12 mouse cellular contexts compared by ENCODE assay signal in the genomic region with DNA sequence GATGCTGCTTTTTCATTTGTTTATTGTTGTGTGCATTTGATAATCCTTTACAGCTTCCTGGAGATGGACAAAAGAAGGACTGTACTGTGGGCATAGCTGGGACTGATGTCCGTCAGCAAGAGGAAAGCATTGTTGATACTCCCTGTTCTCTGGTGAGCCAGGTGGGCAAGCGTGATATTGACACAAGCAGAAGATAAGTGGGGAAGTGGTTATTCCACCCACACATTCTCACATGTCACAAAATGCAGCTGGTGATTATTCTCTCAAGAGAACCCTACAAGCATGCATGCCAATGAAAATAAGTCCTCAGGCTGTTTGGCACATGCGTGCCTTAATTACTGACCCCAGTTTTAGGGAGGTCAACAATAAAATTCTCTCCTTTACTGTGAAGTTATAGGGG.
DNase-seq lines count a peak whose midpoint lies in the region; ATAC-seq lines count a peak whose summit lies in the region.
"Had no signal": no experiment of that assay in that cellular context is flagged by ENCODE, and none has a peak within 500 bp of the region (broad histone marks: within the 10 kb centered on the region; RNA-seq: fewer than 3 reads in every experiment).

No protein-coding gene starts in this region.

- no peak overlapping the region for H3K9ac ChIP-seq in heart, embryonic 12.5 days
- H3K9ac ChIP-seq in forebrain, embryonic 16.5 days (replicated peaks; ENCODE audit: low read depth, low read length), result no peak overlapping the region
- H3K9ac ChIP-seq: hindbrain, embryonic 15.5 days; midbrain, embryonic 13.5 days; stomach, embryonic 15.5 days had no signal

- intact Hi-C loops in left cerebral cortex, postnatal 25 days (cut with DNase I), result no loop called here

- WGBS in heart, embryonic 12.5 days, result 39% methylated on average over 3 of the region's 3 CpGs
- 44% methylated on average over 3 of the region's 3 CpGs for WGBS in forebrain, embryonic 16.5 days

- no peaks in the 10 kb centered on the region for H3K4me1 ChIP-seq in heart, embryonic 12.5 days (replicated peaks)
- no peaks in the 10 kb centered on the region for H3K4me1 ChIP-seq in forebrain, embryonic 16.5 days (replicated peaks; ENCODE audit: control insufficient read depth, insufficient read depth, low read length)
- H3K4me1 ChIP-seq: heart, embryonic 10.5 days; hindbrain, embryonic 15.5 days; stomach, embryonic 15.5 days had no signal

- H3K4me2 ChIP-seq in heart, embryonic 12.5 days, result no peak overlapping the region
- H3K4me2 ChIP-seq in forebrain, embryonic 16.5 days (ENCODE audit: low read length), result no peak overlapping the region
- H3K4me2 ChIP-seq: hindbrain, embryonic 15.5 days; midbrain, embryonic 13.5 days; stomach, embryonic 15.5 days had no signal

- no peaks in the 10 kb centered on the region for H3K27me3 ChIP-seq in heart, embryonic 12.5 days (replicated peaks)
- H3K27me3 ChIP-seq in forebrain, embryonic 16.5 days (replicated peaks; ENCODE audit: control insufficient read depth, insufficient read depth, low read length), result no peaks in the 10 kb centered on the region
- H3K27me3 ChIP-seq: hindbrain, embryonic 15.5 days; midbrain, embryonic 13.5 days; stomach, embryonic 15.5 days had no signal

- no peaks in the 10 kb centered on the region for H3K36me3 ChIP-seq in heart, embryonic 12.5 days
- H3K36me3 ChIP-seq in forebrain, embryonic 16.5 days (ENCODE audit: control insufficient read depth, insufficient read depth), result no peaks in the 10 kb centered on the region
- H3K36me3 ChIP-seq: heart, embryonic 10.5 days; hindbrain, embryonic 15.5 days; midbrain, embryonic 13.5 days; stomach, embryonic 15.5 days had no signal

- no peak for ATAC-seq in heart, embryonic 12.5 days (ENCODE audit: insufficient number of reproducible peaks, low FRiP score)
- peak; percentile 55 for ATAC-seq in forebrain, embryonic 16.5 days
- peak; percentile 35; the same call in 1 of the 2 replicates for ATAC-seq in megakaryocyte, adult 5-6 weeks (ENCODE audit: poor library complexity, severe bottlenecking)
- ATAC-seq: midbrain, embryonic 13.5 days had no signal

- no peak overlapping the region for H3K4me3 ChIP-seq in heart, embryonic 12.5 days
- H3K4me3 ChIP-seq in forebrain, embryonic 16.5 days (replicated peaks; ENCODE audit: low read length), result no peak overlapping the region
- H3K4me3 ChIP-seq: heart, embryonic 10.5 days; hindbrain, embryonic 15.5 days; midbrain, embryonic 13.5 days; stomach, embryonic 15.5 days had no signal

- DNase-seq in heart, adult 11 months, result peak; percentile 74
- peak; percentile 21 for DNase-seq in A20 (ENCODE audit: low read depth, low spot score)
- DNase-seq in adipocyte (ENCODE audit: low spot score), result no peak
- DNase-seq in left cerebral cortex, postnatal 25 days (ENCODE audit: low spot score in 2 of 2), result no peak
- no peak for DNase-seq in ovary, postnatal 36 days (ENCODE audit: low spot score)

- H3K27ac ChIP-seq in heart, embryonic 12.5 days (ENCODE audit: poor library complexity, severe bottlenecking), result no peak overlapping the region
- no peak overlapping the region for H3K27ac ChIP-seq in forebrain, embryonic 16.5 days (ENCODE audit: low read length)
- H3K27ac ChIP-seq: heart, embryonic 10.5 days; hindbrain, embryonic 15.5 days; midbrain, embryonic 13.5 days; stomach, embryonic 15.5 days had no signal

- no peaks in the 10 kb centered on the region for H3K9me3 ChIP-seq in heart, embryonic 12.5 days (replicated peaks)
- no peaks in the 10 kb centered on the region for H3K9me3 ChIP-seq in forebrain, embryonic 16.5 days (ENCODE audit: control insufficient read depth, low read length)
- H3K9me3 ChIP-seq: heart, embryonic 10.5 days; hindbrain, embryonic 15.5 days; midbrain, embryonic 13.5 days; stomach, embryonic 15.5 days had no signal

Comparison
In these comparisons a context has a peak if more than half of its experiments do, and no peak if none do; other contexts are left out.
1. DNase-seq: peak in heart, adult 11 months (single experiment) and A20 (single experiment); none in adipocyte (single experiment), left cerebral cortex, postnatal 25 days (0 of 2) and ovary, postnatal 36 days (single experiment).